Mouse (Mus musculus): Measurements from ENCODE around the gene Me1. TPM values are rescaled to one million over a fixed set of nuclear protein-coding genes. Genes with fewer than 3 reads are reported as not detected.

Gene Me1
- polyA plus RNA-seq (2015; fragmentation: Nextera tagmentation; extraction: Ambion mirVana): 24.8 and 26.2 TPM in 2 replicates

GRCm38 (mm10) chr9:86695818-86696261 lies at the start of gene Me1:
TSS of gene Me1 (minus strand) at chr9:86695953.
- H3K27ac ChIP-seq (ENCODE audit: low read length): peak within 1 kb of the TSS; percentile 9; the same call in 1 of the 2 replicates
- WGBS: 2% methylated on average over 12 of the region's 46 CpGs
- peak within 1 kb of the TSS; percentile 87 for H3K4me2 ChIP-seq (ENCODE audit: low read depth, low read length)
- H3K9me3 ChIP-seq (ENCODE audit: control insufficient read depth, low read length): no peaks in the 10 kb centered on the region
- H3K36me3 ChIP-seq (ENCODE audit: control insufficient read depth, insufficient read depth, low read length): no peaks in the 10 kb centered on the region
- H3K4me3 ChIP-seq (ENCODE audit: low read length): peak within 1 kb of the TSS; percentile 84
- 0 out of 2 replicates have a peak, but pooled peaks cover 2% of the 10 kb centered on the region for H3K4me1 ChIP-seq (replicated peaks; ENCODE audit: control insufficient read depth, insufficient read depth, low read length)
- H3K27me3 ChIP-seq (ENCODE audit: control insufficient read depth, insufficient read depth, low read depth, low read length): no peaks in the 10 kb centered on the region
- peak within 1 kb of the TSS; percentile 85 for H3K9ac ChIP-seq (ENCODE audit: low read length)
- peak; percentile 86 for ATAC-seq (ENCODE audit: low read depth)

GRCm38 (mm10) chr9:86744041-86744440 lies 48.3 kb upstream of the Me1 start:
- no peak overlapping the region for H3K27ac ChIP-seq (ENCODE audit: low read length)
- no peak for ATAC-seq (ENCODE audit: low read depth)
- no peaks in the 10 kb centered on the region for H3K27me3 ChIP-seq (ENCODE audit: control insufficient read depth, insufficient read depth, low read depth, low read length)
- H3K4me2 ChIP-seq (ENCODE audit: low read depth, low read length): peak overlapping the region; percentile 39
- H3K9ac ChIP-seq (ENCODE audit: low read length): peak overlapping the region; percentile 25; the same call in 1 of the 2 replicates
- no peaks in the 10 kb centered on the region for H3K9me3 ChIP-seq (ENCODE audit: control insufficient read depth, low read length)
- 25% methylated on average over 5 of the region's 5 CpGs for WGBS
- no peaks in the 10 kb centered on the region for H3K4me1 ChIP-seq (replicated peaks; ENCODE audit: control insufficient read depth, insufficient read depth, low read length)
- H3K4me3 ChIP-seq (ENCODE audit: low read length): peak overlapping the region; percentile 31
- H3K36me3 ChIP-seq (ENCODE audit: control insufficient read depth, insufficient read depth, low read length): no peaks in the 10 kb centered on the region

GRCm38 (mm10) chr9:86742959-86743911 lies 47.5 kb upstream of the Me1 start, which contains the start of gene Prss35:
TSS of gene Prss35 (plus strand) at chr9:86743649.
- H3K36me3 ChIP-seq (ENCODE audit: control insufficient read depth, insufficient read depth, low read length): no peaks in the 10 kb centered on the region
- H3K27ac ChIP-seq (ENCODE audit: low read length): no peak within 1 kb of the TSS
- no peaks in the 10 kb centered on the region for H3K27me3 ChIP-seq (ENCODE audit: control insufficient read depth, insufficient read depth, low read depth, low read length)
- no peaks in the 10 kb centered on the region for H3K9me3 ChIP-seq (ENCODE audit: control insufficient read depth, low read length)
- no peaks in the 10 kb centered on the region for H3K4me1 ChIP-seq (replicated peaks; ENCODE audit: control insufficient read depth, insufficient read depth, low read length)
- H3K4me3 ChIP-seq (ENCODE audit: low read length): peak within 1 kb of the TSS; percentile 31
- ATAC-seq (ENCODE audit: low read depth): peak; percentile 59
- WGBS: 4% methylated on average over 19 of the region's 19 CpGs
- H3K9ac ChIP-seq (ENCODE audit: low read length): peak within 1 kb of the TSS; percentile 25; the same call in 1 of the 2 replicates
- H3K4me2 ChIP-seq (ENCODE audit: low read depth, low read length): peak within 1 kb of the TSS; percentile 39

- 36% methylated on average over 3 of the region's 3 CpGs for WGBS
- Histone ChIP-seq H3K27ac (ENCODE audit: low read length) (no peak overlapping the region), H3K9me3 (ENCODE audit: control insufficient read depth, low read length) (no peaks in the 10 kb centered on the region)
These were observed 44.2 kb upstream of the Me1 start for GRCm38 (mm10) chr9:86739971-86740370.

GRCm38 (mm10) chr9:86738801-86739200 lies 43.0 kb upstream of the Me1 start:
- H3K27me3 ChIP-seq (ENCODE audit: control insufficient read depth, insufficient read depth, low read depth, low read length): no peaks in the 10 kb centered on the region
- H3K4me3 ChIP-seq (ENCODE audit: low read length): no peak overlapping the region
- no peak overlapping the region for H3K9ac ChIP-seq (ENCODE audit: low read length)
- WGBS: 94% methylated on average over 8 of the region's 8 CpGs
- H3K4me2 ChIP-seq (ENCODE audit: low read depth, low read length): no peak overlapping the region
- H3K4me1 ChIP-seq (replicated peaks; ENCODE audit: control insufficient read depth, insufficient read depth, low read length): no peaks in the 10 kb centered on the region
- H3K36me3 ChIP-seq (ENCODE audit: control insufficient read depth, insufficient read depth, low read length): no peaks in the 10 kb centered on the region
- H3K27ac ChIP-seq (ENCODE audit: low read length): no peak overlapping the region
- no peak for ATAC-seq (ENCODE audit: low read depth)
- no peaks in the 10 kb centered on the region for H3K9me3 ChIP-seq (ENCODE audit: control insufficient read depth, low read length)

More at GRCm38 (mm10) chr9:86739971-86740370, 44.2 kb upstream of the Me1 start:
- H3K4me3 ChIP-seq (ENCODE audit: low read length): no peak overlapping the region
- H3K4me1 ChIP-seq (replicated peaks; ENCODE audit: control insufficient read depth, insufficient read depth, low read length): no peaks in the 10 kb centered on the region
- no peak overlapping the region for H3K4me2 ChIP-seq (ENCODE audit: low read depth, low read length)
- no peak for ATAC-seq (ENCODE audit: low read depth)
- no peaks in the 10 kb centered on the region for H3K36me3 ChIP-seq (ENCODE audit: control insufficient read depth, insufficient read depth, low read length)
- no peaks in the 10 kb centered on the region for H3K27me3 ChIP-seq (ENCODE audit: control insufficient read depth, insufficient read depth, low read depth, low read length)
- no peak overlapping the region for H3K9ac ChIP-seq (ENCODE audit: low read length)

GRCm38 (mm10) chr9:86738067-86738466 lies 42.3 kb upstream of the Me1 start:
- Histone ChIP-seq H3K9me3 (ENCODE audit: control insufficient read depth, low read length) (no peaks in the 10 kb centered on the region), H3K9ac (ENCODE audit: low read length) (no peak overlapping the region), H3K4me1 (replicated peaks; ENCODE audit: control insufficient read depth, insufficient read depth, low read length) (no peaks in the 10 kb centered on the region), H3K27ac (ENCODE audit: low read length) (no peak overlapping the region), H3K4me3 (ENCODE audit: low read length) (no peak overlapping the region), H3K36me3 (ENCODE audit: control insufficient read depth, insufficient read depth, low read length) (no peaks in the 10 kb centered on the region), H3K4me2 (ENCODE audit: low read depth, low read length) (no peak overlapping the region), H3K27me3 (ENCODE audit: control insufficient read depth, insufficient read depth, low read depth, low read length) (no peaks in the 10 kb centered on the region)
- WGBS: 79% methylated on average over 1 of the region's 1 CpGs
- ATAC-seq (ENCODE audit: low read depth): no peak

GRCm38 (mm10) chr9:86736991-86737390 lies 41.2 kb upstream of the Me1 start:
- no peak overlapping the region for H3K9ac ChIP-seq (ENCODE audit: low read length)

GRCm38 (mm10) chr9:86734795-86735194 lies 39.0 kb upstream of the Me1 start:
- Histone ChIP-seq H3K4me1 (replicated peaks; ENCODE audit: control insufficient read depth, insufficient read depth, low read length) (no peaks in the 10 kb centered on the region), H3K9ac (ENCODE audit: low read length) (no peak overlapping the region), H3K36me3 (ENCODE audit: control insufficient read depth, insufficient read depth, low read length) (no peaks in the 10 kb centered on the region), H3K4me2 (ENCODE audit: low read depth, low read length) (no peak overlapping the region), H3K9me3 (ENCODE audit: control insufficient read depth, low read length) (no peaks in the 10 kb centered on the region), H3K4me3 (ENCODE audit: low read length) (no peak overlapping the region), H3K27ac (ENCODE audit: low read length) (no peak overlapping the region), H3K27me3 (ENCODE audit: control insufficient read depth, insufficient read depth, low read depth, low read length) (no peaks in the 10 kb centered on the region)
- 59% methylated on average over 9 of the region's 9 CpGs for WGBS
- no peak for ATAC-seq (ENCODE audit: low read depth)

More at GRCm38 (mm10) chr9:86736991-86737390, 41.2 kb upstream of the Me1 start:
- WGBS: 92% methylated on average over 4 of the region's 4 CpGs
- no peak for ATAC-seq (ENCODE audit: low read depth)
- H3K4me3 ChIP-seq (ENCODE audit: low read length): no peak overlapping the region
- H3K27me3 ChIP-seq (ENCODE audit: control insufficient read depth, insufficient read depth, low read depth, low read length): no peaks in the 10 kb centered on the region
- no peaks in the 10 kb centered on the region for H3K9me3 ChIP-seq (ENCODE audit: control insufficient read depth, low read length)
- H3K4me1 ChIP-seq (replicated peaks; ENCODE audit: control insufficient read depth, insufficient read depth, low read length): no peaks in the 10 kb centered on the region
- H3K36me3 ChIP-seq (ENCODE audit: control insufficient read depth, insufficient read depth, low read length): no peaks in the 10 kb centered on the region
- no peak overlapping the region for H3K4me2 ChIP-seq (ENCODE audit: low read depth, low read length)
- H3K27ac ChIP-seq (ENCODE audit: low read length): no peak overlapping the region

- Histone ChIP-seq H3K9me3 (ENCODE audit: control insufficient read depth, low read length) (no peaks in the 10 kb centered on the region), H3K36me3 (ENCODE audit: control insufficient read depth, insufficient read depth, low read length) (no peaks in the 10 kb centered on the region), H3K4me1 (replicated peaks; ENCODE audit: control insufficient read depth, insufficient read depth, low read length) (no peaks in the 10 kb centered on the region), H3K27ac (ENCODE audit: low read length) (no peak overlapping the region), H3K4me3 (ENCODE audit: low read length) (no peak overlapping the region), H3K27me3 (ENCODE audit: control insufficient read depth, insufficient read depth, low read depth, low read length) (no peaks in the 10 kb centered on the region), H3K9ac (ENCODE audit: low read length) (no peak overlapping the region), H3K4me2 (ENCODE audit: low read depth, low read length) (no peak overlapping the region)
- ATAC-seq (ENCODE audit: low read depth): no peak
These were observed 38.6 kb upstream of the Me1 start for GRCm38 (mm10) chr9:86734357-86734756.

Data from lung, embryonic 16.5 days (tissue).